Mouse (Mus musculus): ENCODE measurements at regions not wholly inside any gene's neighbourhood (a gene's known extent, or its start where the extent isn't known, plus 50 kb on each side); places are given as distances from the start of the nearest gene placed in this dataset.
A peak's percentile ranks its signal among the peaks of the same experiment; 100 is the strongest.

- DNase-seq: no peak
Measured at GRCm38 (mm10) chr1:137560389-137561268, 600.4 kb upstream of the Nr5a2 start.

- no peak for DNase-seq
Measured at GRCm38 (mm10) chr1:137549659-137550058, 589.4 kb upstream of the Nr5a2 start.

GRCm38 (mm10) chr1:137545666-137546065, 585.4 kb upstream of the Nr5a2 start:
- no peak for DNase-seq

- DNase-seq: no peak
Measured at GRCm38 (mm10) chr1:137543828-137544227, 583.6 kb upstream of the Nr5a2 start.

GRCm38 (mm10) chr1:137541453-137541852, 581.2 kb upstream of the Nr5a2 start:
- DNase-seq: no peak

- DNase-seq: no peak
Measured at GRCm38 (mm10) chr1:137539424-137540116, 579.3 kb upstream of the Nr5a2 start.

GRCm38 (mm10) chr1:137514750-137515149, 554.5 kb upstream of the Nr5a2 start:
- DNase-seq: no peak

GRCm38 (mm10) chr1:137503704-137504422, 543.6 kb upstream of the Nr5a2 start:
- no peak for DNase-seq

GRCm38 (mm10) chr1:137488226-137488625, 528.0 kb upstream of the Nr5a2 start:
- DNase-seq: no peak

- DNase-seq: no peak
Measured at GRCm38 (mm10) chr1:137478459-137478858, 518.2 kb upstream of the Nr5a2 start.

GRCm38 (mm10) chr1:137477239-137477638, 517.0 kb upstream of the Nr5a2 start:
- DNase-seq: no peak

GRCm38 (mm10) chr1:137474858-137475257, 514.6 kb upstream of the Nr5a2 start:
- no peak for DNase-seq

- DNase-seq: peak in 1 of 2 experiments; percentile 0
Measured at GRCm38 (mm10) chr1:137473800-137474685, 513.8 kb upstream of the Nr5a2 start.

GRCm38 (mm10) chr1:137464971-137465370, 504.7 kb upstream of the Nr5a2 start:
- no peak for DNase-seq

GRCm38 (mm10) chr1:137461189-137461588, 500.9 kb upstream of the Nr5a2 start:
- DNase-seq: no peak

- peak in 1 of 2 experiments; percentile 1 for DNase-seq
Measured at GRCm38 (mm10) chr1:137453446-137454208, 493.4 kb upstream of the Nr5a2 start.

- DNase-seq: no peak
Measured at GRCm38 (mm10) chr1:137452749-137453148, 492.5 kb upstream of the Nr5a2 start.

- no peak for DNase-seq
Measured at GRCm38 (mm10) chr1:137446497-137446896, 486.2 kb upstream of the Nr5a2 start.

GRCm38 (mm10) chr1:137428110-137428509, 467.9 kb upstream of the Nr5a2 start:
- DNase-seq: no peak

- no peak for DNase-seq
Measured at GRCm38 (mm10) chr1:137418388-137418787, 458.1 kb upstream of the Nr5a2 start.

- no peak for DNase-seq
Measured at GRCm38 (mm10) chr1:137396736-137397135, 436.5 kb upstream of the Nr5a2 start.

- DNase-seq: no peak
Measured at GRCm38 (mm10) chr1:137387509-137387908, 427.3 kb upstream of the Nr5a2 start.
